Mouse (Mus musculus): ENCODE measurements around the gene BC030870.

- no peak for TF ChIP-seq CTCF (IDR thresholded peaks at IDR 0.05; ENCODE audit: low read depth)
- TF ChIP-seq EP300 (IDR thresholded peaks at IDR 0.05; ENCODE audit: low read depth) = no peak
Observed at GRCm38 (mm10) chr8:65074733-65075132, 54.6 kb downstream of the BC030870 start, which contains the start of gene Gm10663.

Data from heart, postnatal 0 days (tissue).